Comparison of ENCODE assay signal across 8 mouse cellular contexts in genomic region chr3:86550301-86551010, GRCm38 (mm10). TPM values are rescaled to one million over a fixed set of nuclear protein-coding genes. Genes with fewer than 3 reads are reported as not detected.
A peak's percentile ranks its signal among the peaks of the same experiment; 100 is the strongest.
DNase-seq lines count a peak whose midpoint lies in the region; ATAC-seq lines count a peak whose summit lies in the region.

No protein-coding gene starts in this region.

- peak; percentile 22 for DNase-seq in left cerebral cortex, postnatal 4 days
- DNase-seq in left cerebral cortex, postnatal 10 days (ENCODE audit: extremely low spot score in 1 of 2, low spot score in 2 of 2) = no peak
- DNase-seq in hindlimb bud, embryonic 11.5 days (ENCODE audit: extremely low spot score, low read depth, low spot score) = peak; percentile 91
- no peak for DNase-seq in urinary bladder, postnatal 4 days (ENCODE audit: low spot score in 2 of 2)
- no peak for DNase-seq in layer of hippocampus, adult 8-10 months (ENCODE audit: low spot score in 2 of 2)

- 2% methylated on average over 22 of the region's 22 CpGs for WGBS in embryonic facial prominence, embryonic 12.5 days
- WGBS in neural tube, embryonic 15.5 days = 4% methylated on average over 22 of the region's 22 CpGs

- peak overlapping the region; percentile 68 for H3K4me2 ChIP-seq in embryonic facial prominence, embryonic 12.5 days (replicated peaks)
- peak overlapping the region; percentile 59 for H3K4me2 ChIP-seq in neural tube, embryonic 15.5 days

- peak; percentile 38; the same call in 1 of the 2 replicates for ATAC-seq in embryonic facial prominence, embryonic 12.5 days (ENCODE audit: insufficient number of reproducible peaks, insufficient read depth, low FRiP score, low TSS enrichment)
- ATAC-seq in neural tube, embryonic 15.5 days (ENCODE audit: low FRiP score) = no peak
- no peak for ATAC-seq in cerebellum, adult (ENCODE audit: insufficient number of reproducible peaks, low FRiP score, low TSS enrichment)

- peak overlapping the region; percentile 94 for H3K27ac ChIP-seq in embryonic facial prominence, embryonic 12.5 days
- H3K27ac ChIP-seq in neural tube, embryonic 15.5 days (replicated peaks) = peak overlapping the region; percentile 83

- intact Hi-C loops in left cerebral cortex, postnatal 4 days (cut with DNase I) = no loop called here
- intact Hi-C loops in left cerebral cortex, postnatal 10 days (cut with DNase I) = no loop called here

- H3K9me3 ChIP-seq in embryonic facial prominence, embryonic 12.5 days = no peaks in the 10 kb centered on the region
- no peaks in the 10 kb centered on the region for H3K9me3 ChIP-seq in neural tube, embryonic 15.5 days (replicated peaks)

- no peaks in the 10 kb centered on the region for H3K27me3 ChIP-seq in embryonic facial prominence, embryonic 12.5 days
- H3K27me3 ChIP-seq in neural tube, embryonic 15.5 days (replicated peaks) = peaks cover 2% of the 10 kb centered on the region; the same call in 1 of the 2 replicates

- H3K9ac ChIP-seq in embryonic facial prominence, embryonic 12.5 days = peak overlapping the region; percentile 63
- H3K9ac ChIP-seq in neural tube, embryonic 15.5 days (replicated peaks) = peak overlapping the region; percentile 41; the same call in 1 of the 2 replicates

- H3K4me1 ChIP-seq in embryonic facial prominence, embryonic 12.5 days = peaks cover 10% of the 10 kb centered on the region
- H3K4me1 ChIP-seq in neural tube, embryonic 15.5 days = peaks cover 22% of the 10 kb centered on the region

- H3K4me3 ChIP-seq in embryonic facial prominence, embryonic 12.5 days = peak overlapping the region; percentile 38
- peak overlapping the region; percentile 29 for H3K4me3 ChIP-seq in neural tube, embryonic 15.5 days (replicated peaks)

- no peaks in the 10 kb centered on the region for H3K36me3 ChIP-seq in embryonic facial prominence, embryonic 12.5 days
- no peaks in the 10 kb centered on the region for H3K36me3 ChIP-seq in neural tube, embryonic 15.5 days

RNA-seq across cellular contexts. Expression of gene Mab21l2, which starts 2.0 kb away (rescaled TPM):
- total RNA-seq in left cerebral cortex, postnatal 4 days (2021) = under 1 TPM; 0.14 to 0.62 TPM
- total RNA-seq in left cerebral cortex, postnatal 10 days (2021) = under 1 TPM in 1 of 2 experiments, not detected in 1; 0.26 TPM
- 193 and 198 TPM in 2 replicates for polyA plus RNA-seq in embryonic facial prominence, embryonic 12.5 days (2016; fragmentation: Nextera tagmentation; extraction: Ambion mirVana)
- polyA plus RNA-seq in neural tube, embryonic 15.5 days (2015; fragmentation: Nextera tagmentation; extraction: Ambion mirVana) = 174 and 200 TPM in 2 replicates
- total RNA-seq in layer of hippocampus, adult 8-10 months (2022) = under 1 TPM; 0.12 to 0.23 (median 0.19) TPM

Comparison
In these comparisons a context has a peak if more than half of its experiments do, and no peak if none do; other contexts are left out.
1. DNase-seq: peak in left cerebral cortex, postnatal 4 days (single experiment) and hindlimb bud, embryonic 11.5 days (single experiment); none in left cerebral cortex, postnatal 10 days (0 of 2), urinary bladder, postnatal 4 days (0 of 2) and layer of hippocampus, adult 8-10 months (0 of 2).